ENCODE assay signal across 8 mouse cellular contexts in the genomic region with DNA sequence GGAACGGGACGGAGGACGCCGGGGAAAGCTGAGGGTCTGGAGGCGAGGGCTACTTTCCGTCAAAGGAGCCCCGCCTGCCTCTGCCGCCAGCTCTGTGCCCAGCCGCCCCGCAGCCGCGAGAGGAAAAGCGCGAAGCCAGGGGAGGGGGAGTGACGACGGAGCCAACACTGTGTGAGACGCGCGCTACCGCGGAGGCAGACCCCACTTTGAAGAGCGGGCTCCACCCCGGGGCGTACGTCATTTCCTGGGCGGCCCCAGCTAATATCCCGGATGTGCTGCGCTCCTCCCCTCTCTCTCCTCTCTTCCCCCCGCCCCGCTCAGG. TPM values are rescaled to one million over a fixed set of nuclear protein-coding genes. Genes with fewer than 3 reads are reported as not detected.
DNase-seq lines count a peak whose midpoint lies in the region; ATAC-seq and TF ChIP-seq lines count a peak whose summit lies in the region.

No protein-coding gene starts in this region.

- no peaks in the 10 kb centered on the region for H3K4me1 ChIP-seq in embryonic facial prominence, embryonic 11.5 days (ENCODE audit: control insufficient read depth, insufficient read depth, low read length)
- peaks cover 4% of the 10 kb centered on the region; the same call in 1 of the 2 replicates for H3K4me1 ChIP-seq in midbrain, embryonic 11.5 days (ENCODE audit: control insufficient read depth, insufficient read depth, low read length)
- H3K4me1 ChIP-seq in small intestine, adult 2 months (ENCODE audit: control insufficient read depth, insufficient read depth, insufficient read length, low read length), result peaks cover 3% of the 10 kb centered on the region; the same call in 1 of the 2 replicates

- TF ChIP-seq CTCF in small intestine, adult 2 months (IDR thresholded peaks at IDR 0.05; ENCODE audit: extremely low read depth, insufficient read length, insufficient replicate concordance, low read depth, low read length), result no peak

- ATAC-seq in embryonic facial prominence, embryonic 11.5 days (replicated peaks; ENCODE audit: insufficient number of reproducible peaks, low FRiP score, low TSS enrichment, low read depth), result peak; percentile 98
- ATAC-seq in midbrain, embryonic 11.5 days (ENCODE audit: low FRiP score), result peak; percentile 98

- DNase-seq in ovary, adult 18-20 months (ENCODE audit: low spot score), result peak; percentile 90
- no peak for DNase-seq in ovary, postnatal 10 days (ENCODE audit: low spot score)
- peak; percentile 97 for DNase-seq in embryonic facial prominence, embryonic 11.5 days (ENCODE audit: low spot score)
- DNase-seq in heart, adult 11 months, result peak; percentile 99
- peak; percentile 90 for DNase-seq in kidney, adult 11 months
- DNase-seq in left cerebral cortex, postnatal 4 days, result peak; percentile 98
- peak; percentile 100 for DNase-seq in midbrain, embryonic 11.5 days (ENCODE audit: low spot score, missing footprints)

- H3K27ac ChIP-seq in embryonic facial prominence, embryonic 11.5 days (replicated peaks; ENCODE audit: low read depth, low read length), result peak overlapping the region; percentile 99
- H3K27ac ChIP-seq in midbrain, embryonic 11.5 days (ENCODE audit: low read depth, low read length), result peak overlapping the region; percentile 100
- peak overlapping the region; percentile 97 for H3K27ac ChIP-seq in small intestine, adult 2 months (ENCODE audit: insufficient read depth, low read depth, low read length)

- H3K36me3 ChIP-seq in embryonic facial prominence, embryonic 11.5 days (replicated peaks; ENCODE audit: control insufficient read depth, insufficient read depth, low read depth, low read length), result no peaks in the 10 kb centered on the region
- H3K36me3 ChIP-seq in midbrain, embryonic 11.5 days (ENCODE audit: control insufficient read depth, insufficient read depth, low read length), result no peaks in the 10 kb centered on the region
- no peaks in the 10 kb centered on the region for H3K36me3 ChIP-seq in small intestine, adult 2 months (ENCODE audit: control insufficient read depth, insufficient read depth, low read length)

- peak overlapping the region; percentile 85 for H3K4me3 ChIP-seq in embryonic facial prominence, embryonic 11.5 days (ENCODE audit: low read depth, low read length)
- H3K4me3 ChIP-seq in midbrain, embryonic 11.5 days (ENCODE audit: low read depth, low read length), result peak overlapping the region; percentile 96
- H3K4me3 ChIP-seq in small intestine, adult 2 months (ENCODE audit: low read depth, low read length), result peak overlapping the region; percentile 68

- peak overlapping the region; percentile 93 for H3K9ac ChIP-seq in embryonic facial prominence, embryonic 11.5 days (replicated peaks; ENCODE audit: low read length)
- peak overlapping the region; percentile 94 for H3K9ac ChIP-seq in midbrain, embryonic 11.5 days (ENCODE audit: low read length)

- no peaks in the 10 kb centered on the region for H3K27me3 ChIP-seq in embryonic facial prominence, embryonic 11.5 days (ENCODE audit: control insufficient read depth, insufficient read depth, low read length)
- H3K27me3 ChIP-seq in midbrain, embryonic 11.5 days (ENCODE audit: control insufficient read depth, insufficient read depth, low read length), result no peaks in the 10 kb centered on the region
- no peaks in the 10 kb centered on the region for H3K27me3 ChIP-seq in small intestine, adult 2 months (ENCODE audit: control insufficient read depth, insufficient read depth, low read length)

- intact Hi-C loops in left cerebral cortex, postnatal 4 days (cut with DNase I), result loop anchor here (5.0 to 10.0 kb wide), 5 partner anchors 76 to 756 kb away; no protein-coding TSS in a partner anchor

- peak overlapping the region; percentile 37 for H3K4me2 ChIP-seq in embryonic facial prominence, embryonic 11.5 days (ENCODE audit: low read depth, low read length)
- H3K4me2 ChIP-seq in midbrain, embryonic 11.5 days, result peak overlapping the region; percentile 44

- peak; percentile 86; the same call in 1 of the 2 replicates for TF ChIP-seq POLR2A in small intestine, adult 2 months (IDR thresholded peaks at IDR 0.05; ENCODE audit: low read depth, low read length)

- WGBS in embryonic facial prominence, embryonic 11.5 days, result under 1% methylated on average over 22 of the region's 30 CpGs
- WGBS in midbrain, embryonic 11.5 days, result 0% methylated on average over 17 of the region's 30 CpGs
- under 1% methylated on average over 28 of the region's 30 CpGs for WGBS in small intestine, adult 2 months

- H3K9me3 ChIP-seq in embryonic facial prominence, embryonic 11.5 days (replicated peaks; ENCODE audit: control insufficient read depth, low read length), result no peaks in the 10 kb centered on the region
- H3K9me3 ChIP-seq in midbrain, embryonic 11.5 days (ENCODE audit: control insufficient read depth, low read length), result no peaks in the 10 kb centered on the region

RNA-seq across cellular contexts. Expression of gene Rfx3, which starts 0.4 kb away (rescaled TPM):
- polyA plus RNA-seq in embryonic facial prominence, embryonic 11.5 days (2014; fragmentation: Nextera tagmentation; extraction: Ambion mirVana), result 16.6 and 20.5 TPM in 2 replicates
- 10 to 100 TPM; 83.3 to 96.0 TPM for total RNA-seq in left cerebral cortex, postnatal 4 days (2021)
- polyA plus RNA-seq in midbrain, embryonic 11.5 days (2014; fragmentation: Nextera tagmentation; extraction: Ambion mirVana), result 36.3 and 38.4 TPM in 2 replicates
- 0.28 and 0.99 TPM in 2 replicates for polyA plus RNA-seq in small intestine, adult 2 months (2012; rRNA removed)
